Mouse (Mus musculus) forebrain, embryonic 13.5 days (tissue): ENCODE measurements around the gene Mettl11b. TPM values are rescaled to one million over a fixed set of nuclear protein-coding genes. Genes with fewer than 3 reads are reported as not detected.
A peak's percentile ranks its signal among the peaks of the same experiment; 100 is the strongest.

Source experiments
- ATAC-seq: fragments of 200-750 bp; cut with Nextera tagmentation; 2 replicates; pipeline ENCODE4 v1.8.0; 2017
- H3K27ac ChIP-seq: fragments of 300-500 bp; sonication (generic); 2 replicates; pipeline ENCODE4 v1.5.1; 2015; ENCODE audit warnings: inconsistent platforms, mild to moderate bottlenecking, moderate library complexity
- H3K27me3 ChIP-seq: fragments of 300-500 bp; sonication (generic); 2 replicates; pipeline ENCODE4 v1.6.1; 2015; ENCODE audit warnings: mild to moderate bottlenecking, inconsistent platforms
- H3K36me3 ChIP-seq: fragments of 300-500 bp; sonication (generic); 2 replicates; pipeline ENCODE4 v1.6.1; 2015; ENCODE audit warnings: mild to moderate bottlenecking, inconsistent platforms; ENCODE audit not compliant: poor library complexity, severe bottlenecking
- H3K4me1 ChIP-seq: fragments of 300-500 bp; sonication (generic); 2 replicates; pipeline ENCODE4 v1.6.1; 2015; ENCODE audit warnings: inconsistent platforms
- H3K4me2 ChIP-seq: fragments of 300-500 bp; sonication (generic); 2 replicates; pipeline ENCODE4 v1.6.1; 2015; ENCODE audit warnings: inconsistent platforms, mild to moderate bottlenecking, moderate library complexity
- H3K4me3 ChIP-seq: fragments of 300-500 bp; sonication (generic); 2 replicates; pipeline ENCODE4 v1.5.1; 2015; ENCODE audit warnings: mild to moderate bottlenecking, inconsistent platforms
- H3K9ac ChIP-seq: fragments of 300-500 bp; sonication (generic); 2 replicates; pipeline ENCODE4 v1.6.1; 2015; ENCODE audit warnings: mild to moderate bottlenecking, inconsistent platforms
- H3K9me3 ChIP-seq: fragments of 300-500 bp; sonication (generic); replicated peaks from 2 replicates; pipeline ENCODE4 v1.6.1; 2016; ENCODE audit warnings: inconsistent platforms
- whole genome bisulfite sequencing: fragments of 180-500 bp; shearing (Covaris S2); methylation state at CpG from one replicate; pipeline ENCODE4 v1.1.7; 2015; 5-methylcytosine and 5-hydroxymethylcytosine counted together
- polyA plus RNA-seq: library from polyadenylated mRNA; unstranded; fragments of >200 nt; fragmentation: Nextera tagmentation; extraction: Ambion mirVana; gene quantifications from 2 replicates; pipeline ENCODE4 v1.2.1, GENCODE M21; 2015

The Mettl11b gene
- polyA plus RNA-seq, 1 experiment from 2014 or later = 0.70 TPM

GRCm38 (mm10) chr1:163682935-163683430, 42.0 kb downstream of the Mettl11b start:
- no peak overlapping the region for H3K9ac ChIP-seq
- no peak overlapping the region for H3K4me2 ChIP-seq
- no peaks in the 10 kb centered on the region for H3K36me3 ChIP-seq
- no peaks in the 10 kb centered on the region for H3K4me1 ChIP-seq
- H3K9me3 ChIP-seq = no peaks in the 10 kb centered on the region
- ATAC-seq = no peak
- H3K4me3 ChIP-seq = no peak overlapping the region
- no peak overlapping the region for H3K27ac ChIP-seq
- WGBS = 89% methylated on average over 2 of the region's 2 CpGs
- no peaks in the 10 kb centered on the region for H3K27me3 ChIP-seq

- no peak for ATAC-seq
These were observed 42.9 kb downstream of the Mettl11b start for GRCm38 (mm10) chr1:163682127-163682526.

GRCm38 (mm10) chr1:163672866-163673265, 52.2 kb downstream of the Mettl11b start:
- WGBS = 88% methylated on average over 3 of the region's 3 CpGs
- Histone ChIP-seq H3K27me3 (no peaks in the 10 kb centered on the region), H3K27ac (no peak overlapping the region), H3K36me3 (no peaks in the 10 kb centered on the region), H3K4me2 (no peak overlapping the region), H3K9me3 (no peaks in the 10 kb centered on the region), H3K4me1 (no peaks in the 10 kb centered on the region), H3K4me3 (no peak overlapping the region), H3K9ac (no peak overlapping the region)
- ATAC-seq = no peak

More at GRCm38 (mm10) chr1:163682127-163682526, 42.9 kb downstream of the Mettl11b start:
- no peak overlapping the region for H3K9ac ChIP-seq
- no peaks in the 10 kb centered on the region for H3K27me3 ChIP-seq
- H3K36me3 ChIP-seq = no peaks in the 10 kb centered on the region
- 41% methylated on average over 3 of the region's 3 CpGs for WGBS
- no peaks in the 10 kb centered on the region for H3K9me3 ChIP-seq
- no peak overlapping the region for H3K27ac ChIP-seq
- no peak overlapping the region for H3K4me3 ChIP-seq
- H3K4me2 ChIP-seq = no peak overlapping the region
- H3K4me1 ChIP-seq = no peaks in the 10 kb centered on the region

- 91% methylated on average over 4 of the region's 4 CpGs for WGBS
- Histone ChIP-seq H3K9ac (no peak overlapping the region), H3K27ac (no peak overlapping the region), H3K4me3 (no peak overlapping the region), H3K36me3 (no peaks in the 10 kb centered on the region), H3K9me3 (no peaks in the 10 kb centered on the region), H3K4me2 (no peak overlapping the region), H3K27me3 (no peaks in the 10 kb centered on the region), H3K4me1 (no peaks in the 10 kb centered on the region)
- no peak for ATAC-seq
These were observed 53.7 kb downstream of the Mettl11b start for GRCm38 (mm10) chr1:163671326-163671725.

GRCm38 (mm10) chr1:163670702-163671101, 54.3 kb downstream of the Mettl11b start:
- Histone ChIP-seq H3K4me1 (no peaks in the 10 kb centered on the region), H3K27ac (no peak overlapping the region), H3K36me3 (no peaks in the 10 kb centered on the region), H3K27me3 (no peaks in the 10 kb centered on the region), H3K9me3 (no peaks in the 10 kb centered on the region), H3K4me2 (no peak overlapping the region), H3K4me3 (no peak overlapping the region), H3K9ac (no peak overlapping the region)
- 24% methylated on average over 4 of the region's 4 CpGs for WGBS
- ATAC-seq = no peak

- no peak overlapping the region for H3K4me3 ChIP-seq
- ATAC-seq = no peak
- H3K27ac ChIP-seq = no peak overlapping the region
- no peak overlapping the region for H3K9ac ChIP-seq
- no peaks in the 10 kb centered on the region for H3K27me3 ChIP-seq
- WGBS = 89% methylated on average over 4 of the region's 4 CpGs
- H3K9me3 ChIP-seq = no peaks in the 10 kb centered on the region
- H3K4me2 ChIP-seq = no peak overlapping the region
- no peaks in the 10 kb centered on the region for H3K4me1 ChIP-seq
- H3K36me3 ChIP-seq = no peaks in the 10 kb centered on the region
These were observed 55.1 kb downstream of the Mettl11b start for GRCm38 (mm10) chr1:163669936-163670335.

GRCm38 (mm10) chr1:163662416-163662815, 62.6 kb downstream of the Mettl11b start:
- no peak for ATAC-seq
- no peaks in the 10 kb centered on the region for H3K27me3 ChIP-seq
- no peaks in the 10 kb centered on the region for H3K36me3 ChIP-seq
- H3K4me1 ChIP-seq = no peaks in the 10 kb centered on the region
- 91% methylated on average over 1 of the region's 1 CpGs for WGBS
- H3K4me2 ChIP-seq = no peak overlapping the region
- H3K9ac ChIP-seq = no peak overlapping the region
- H3K9me3 ChIP-seq = no peaks in the 10 kb centered on the region
- H3K4me3 ChIP-seq = no peak overlapping the region
- no peak overlapping the region for H3K27ac ChIP-seq

GRCm38 (mm10) chr1:163658535-163658928, 66.5 kb downstream of the Mettl11b start:
- Histone ChIP-seq H3K4me2 (no peak overlapping the region), H3K36me3 (no peaks in the 10 kb centered on the region), H3K9ac (no peak overlapping the region), H3K27me3 (no peaks in the 10 kb centered on the region), H3K27ac (no peak overlapping the region), H3K4me3 (no peak overlapping the region), H3K9me3 (no peaks in the 10 kb centered on the region), H3K4me1 (no peaks in the 10 kb centered on the region)
- ATAC-seq = no peak

- Histone ChIP-seq H3K9me3 (no peaks in the 10 kb centered on the region), H3K4me2 (no peak overlapping the region), H3K4me3 (no peak overlapping the region), H3K27me3 (no peaks in the 10 kb centered on the region), H3K9ac (no peak overlapping the region), H3K27ac (no peak overlapping the region), H3K36me3 (no peaks in the 10 kb centered on the region), H3K4me1 (no peaks in the 10 kb centered on the region)
- WGBS = 74% methylated on average over 7 of the region's 7 CpGs
- 0 out of 2 replicates have a peak, but pooled peaks have one; percentile 51 for ATAC-seq
These were observed 67.1 kb downstream of the Mettl11b start for GRCm38 (mm10) chr1:163657766-163658534.

GRCm38 (mm10) chr1:163657056-163657455, 68.0 kb downstream of the Mettl11b start:
- Histone ChIP-seq H3K4me2 (no peak overlapping the region), H3K4me1 (no peaks in the 10 kb centered on the region), H3K4me3 (no peak overlapping the region), H3K36me3 (no peaks in the 10 kb centered on the region), H3K9me3 (no peaks in the 10 kb centered on the region), H3K27ac (no peak overlapping the region), H3K9ac (no peak overlapping the region), H3K27me3 (no peaks in the 10 kb centered on the region)
- 82% methylated on average over 2 of the region's 2 CpGs for WGBS
- no peak for ATAC-seq

- Histone ChIP-seq H3K9ac (no peak overlapping the region), H3K4me3 (no peak overlapping the region), H3K4me1 (no peaks in the 10 kb centered on the region), H3K4me2 (no peak overlapping the region), H3K36me3 (no peaks in the 10 kb centered on the region), H3K9me3 (no peaks in the 10 kb centered on the region), H3K27me3 (no peaks in the 10 kb centered on the region), H3K27ac (no peak overlapping the region)
- ATAC-seq = no peak
- WGBS = 92% methylated on average over 5 of the region's 5 CpGs
These were observed 68.6 kb downstream of the Mettl11b start for GRCm38 (mm10) chr1:163656432-163656831.
